Mouse (Mus musculus) liver, postnatal 0 days (tissue): ENCODE measurements at regions not wholly inside any gene's neighbourhood (a gene's known extent, or its start where the extent isn't known, plus 50 kb on each side); places are given as distances from the start of the nearest gene placed in this dataset.

Experiments
- ATAC-seq: fragments of 200-750 bp; cut with Nextera tagmentation; 2 replicates; pipeline ENCODE4 v1.8.0; 2017; ENCODE audit warnings: mild to moderate bottlenecking, moderate library complexity
- DNase-seq: peaks from one replicate; pipeline ENCODE4 v3.0.0-alpha.2; 2016
- H3K27ac ChIP-seq: fragments of 300-500 bp; sonication (generic); 2 replicates; pipeline ENCODE4 v1.5.1; 2014; ENCODE audit warnings: antibody characterized with exemption, moderate library complexity, mild to moderate bottlenecking, low read depth
- H3K27me3 ChIP-seq: fragments of 300-500 bp; sonication (generic); 2 replicates; pipeline ENCODE4 v1.6.1; 2014; ENCODE audit warnings: low read length, control low read depth, mixed read lengths; ENCODE audit not compliant: insufficient read depth
- H3K36me3 ChIP-seq: fragments of 300-500 bp; sonication (generic); replicated peaks from 2 replicates; pipeline ENCODE4 v1.6.1; 2014; ENCODE audit warnings: mild to moderate bottlenecking, control low read depth, low read length, moderate library complexity, mixed read lengths; ENCODE audit not compliant: insufficient read depth
- H3K4me1 ChIP-seq: fragments of 300-500 bp; sonication (generic); 2 replicates; pipeline ENCODE4 v1.6.1; 2014; ENCODE audit warnings: antibody characterized with exemption, mild to moderate bottlenecking, control low read depth; ENCODE audit not compliant: insufficient read depth
- H3K4me2 ChIP-seq: fragments of 300-500 bp; sonication (generic); 2 replicates; pipeline ENCODE4 v1.6.1; 2014; ENCODE audit warnings: low read depth, mild to moderate bottlenecking, low read length, moderate library complexity, mixed read lengths
- H3K4me3 ChIP-seq: fragments of 300-500 bp; sonication (generic); 2 replicates; pipeline ENCODE4 v1.5.1; 2014; ENCODE audit warnings: low read depth, low read length
- H3K9ac ChIP-seq: fragments of 300-500 bp; sonication (generic); replicated peaks from 2 replicates; pipeline ENCODE4 v1.6.1; 2014; ENCODE audit warnings: mild to moderate bottlenecking, moderate library complexity
- H3K9me3 ChIP-seq: fragments of 300-500 bp; sonication (generic); 2 replicates; pipeline ENCODE4 v1.6.1; 2016; ENCODE audit warnings: mild to moderate bottlenecking, control low read depth, low read length, mixed read lengths
- CTCF ChIP-seq: sonication (generic); IDR thresholded peaks from 2 replicates; pipeline ENCODE4 v1.5.1; 2016; ENCODE audit warnings: antibody characterized with exemption, low read depth
- EP300 ChIP-seq: IDR thresholded peaks from 2 replicates; pipeline ENCODE4 v1.6.1; 2016; ENCODE audit warnings: antibody characterized with exemption, low read depth, mild to moderate bottlenecking
- WGBS: fragments of 180-500 bp; shearing (Covaris S2); extraction: QIAGEN DNeasy Blood & Tissue Kit; methylation state at CpG from one replicate; pipeline ENCODE4 v1.1.7; 2014; ENCODE audit not compliant: insufficient replicate concordance; 5-methylcytosine and 5-hydroxymethylcytosine counted together

DNA sequence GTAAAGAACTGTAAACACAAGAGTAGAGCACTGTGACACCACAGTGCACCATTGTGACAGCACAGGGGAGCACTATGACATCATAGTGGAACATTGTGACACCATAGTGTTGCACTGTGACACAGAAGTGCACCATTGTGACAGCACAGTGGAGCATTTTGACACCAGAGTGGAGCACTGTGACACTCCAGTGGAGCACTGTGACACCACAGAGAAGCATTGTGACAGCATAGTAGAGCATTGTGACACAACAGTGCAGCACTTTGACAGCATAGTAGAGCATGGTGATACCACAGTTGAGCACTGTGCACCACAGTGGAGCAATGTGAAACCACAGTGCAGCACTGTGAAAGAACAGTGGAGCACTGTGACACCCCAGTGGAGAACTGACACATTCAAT is 2750.4 kb upstream of the Gm8797 start:
- Histone ChIP-seq H3K27me3 (no peaks in the 10 kb centered on the region), H3K4me1 (no peaks in the 10 kb centered on the region), H3K4me2 (no peak overlapping the region), H3K27ac (no peak overlapping the region), H3K9me3 (0 out of 2 replicates have a peak, but pooled peaks cover 8% of the 10 kb centered on the region), H3K9ac (no peak overlapping the region), H3K36me3 (no peaks in the 10 kb centered on the region), H3K4me3 (no peak overlapping the region)
- TF ChIP-seq EP300 (no peak), CTCF (no peak)
- ATAC-seq, result no peak; the same call in 1 of the 2 replicates
- DNase-seq, result peak; percentile 5

DNA sequence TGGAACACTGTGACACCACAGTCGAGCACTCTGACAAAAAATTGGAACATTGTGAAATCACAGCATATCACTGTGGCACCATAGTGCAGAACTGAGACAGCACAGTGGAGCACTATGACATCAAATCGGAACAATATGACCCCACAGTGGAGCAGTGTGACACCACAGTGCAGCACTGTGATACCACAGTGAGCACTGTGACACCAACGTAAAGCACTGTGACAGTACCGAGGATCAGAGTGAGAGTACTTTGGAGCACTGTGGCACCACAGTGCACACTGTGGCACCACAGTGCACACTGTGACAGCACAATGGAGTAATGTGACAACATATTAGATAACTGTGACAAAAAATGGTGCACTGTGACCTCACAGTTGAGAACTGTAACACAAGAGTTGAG is 2749.4 kb upstream of the Gm8797 start:
- no peaks in the 10 kb centered on the region for H3K27me3 ChIP-seq
- 58% methylated on average over 4 of the region's 4 CpGs for WGBS
- H3K9me3 ChIP-seq, result 0 out of 2 replicates have a peak, but pooled peaks cover 8% of the 10 kb centered on the region
- ATAC-seq, result 0 out of 2 replicates have a peak, but pooled peaks have one; percentile 18
- H3K9ac ChIP-seq, result no peak overlapping the region
- H3K4me1 ChIP-seq, result no peaks in the 10 kb centered on the region
- TF ChIP-seq CTCF (no peak), EP300 (no peak)
- peak; percentile 6 for DNase-seq
- no peak overlapping the region for H3K4me3 ChIP-seq
- H3K4me2 ChIP-seq, result no peak overlapping the region
- no peaks in the 10 kb centered on the region for H3K36me3 ChIP-seq
- H3K27ac ChIP-seq, result no peak overlapping the region

DNA sequence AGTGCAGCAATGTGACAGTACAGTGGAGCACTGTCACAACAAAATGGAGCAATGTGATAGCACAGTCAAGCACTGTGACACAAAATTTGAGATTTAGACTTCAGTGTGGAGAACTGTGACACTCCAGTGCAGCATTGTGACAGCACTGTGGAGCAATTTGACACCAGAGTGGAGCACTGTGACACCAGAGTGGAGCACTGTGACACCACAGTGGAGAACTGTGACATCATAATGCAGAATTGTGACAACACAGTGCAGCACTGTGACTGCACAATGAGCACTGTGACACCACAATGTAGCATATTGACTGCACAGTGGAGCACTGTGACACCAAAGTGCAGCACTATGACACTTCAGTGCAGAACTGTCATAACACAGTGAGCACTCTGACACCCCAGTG is 2749.0 kb upstream of the Gm8797 start:
- ATAC-seq (no peak), DNase-seq (peak; percentile 7)
- Histone ChIP-seq H3K36me3 (no peaks in the 10 kb centered on the region), H3K9me3 (0 out of 2 replicates have a peak, but pooled peaks cover 8% of the 10 kb centered on the region), H3K4me3 (no peak overlapping the region), H3K27me3 (no peaks in the 10 kb centered on the region), H3K4me1 (no peaks in the 10 kb centered on the region), H3K4me2 (no peak overlapping the region), H3K9ac (no peak overlapping the region), H3K27ac (no peak overlapping the region)
- TF ChIP-seq CTCF, result no peak
- TF ChIP-seq EP300, result no peak

DNA sequence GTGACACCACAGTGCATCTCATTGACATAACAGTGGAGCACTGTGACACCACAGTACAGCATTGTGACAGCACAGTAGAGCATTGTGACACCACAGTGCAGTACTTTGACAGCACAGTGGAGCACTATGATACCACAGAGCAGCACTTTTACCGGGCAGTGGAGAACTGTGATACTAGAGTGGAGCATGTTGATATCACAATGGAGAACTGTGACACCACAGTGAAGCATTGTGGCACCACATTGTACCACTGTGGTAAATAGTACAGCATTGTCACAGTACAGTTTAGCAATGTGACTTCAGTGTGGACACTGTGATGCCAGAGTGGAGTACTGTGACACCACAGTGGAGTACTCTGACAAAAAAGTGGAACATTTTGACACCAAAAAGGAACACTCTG is 2747.2 kb upstream of the Gm8797 start:
- 86% methylated on average over 1 of the region's 1 CpGs for WGBS
- no peaks in the 10 kb centered on the region for H3K27me3 ChIP-seq
- ATAC-seq, result no peak
- TF ChIP-seq CTCF (no peak), EP300 (no peak)
- no peak overlapping the region for H3K9ac ChIP-seq
- peak; percentile 4 for DNase-seq
- no peaks in the 10 kb centered on the region for H3K4me1 ChIP-seq
- H3K4me2 ChIP-seq, result no peak overlapping the region
- no peaks in the 10 kb centered on the region for H3K36me3 ChIP-seq
- peaks cover 8% of the 10 kb centered on the region; the same call in 1 of the 2 replicates for H3K9me3 ChIP-seq
- no peak overlapping the region for H3K27ac ChIP-seq
- H3K4me3 ChIP-seq, result no peak overlapping the region

DNA sequence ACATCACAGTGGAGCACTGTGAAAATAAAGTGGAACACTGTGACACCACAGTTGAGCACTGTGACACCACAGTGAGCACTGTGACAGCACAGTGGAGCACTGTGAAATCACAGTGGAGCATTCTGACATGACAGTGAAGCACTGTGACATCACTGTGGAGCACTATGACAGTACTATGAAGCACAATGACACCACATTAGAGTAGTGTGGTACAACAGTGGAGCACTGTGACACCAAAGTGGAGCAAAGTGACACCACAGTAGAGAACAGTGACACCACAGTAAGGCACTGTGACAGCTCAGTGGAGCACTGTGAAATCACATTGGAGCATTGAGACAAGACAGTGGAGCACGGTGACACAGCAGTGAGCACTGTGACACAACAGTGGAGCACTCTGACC is 2739.5 kb upstream of the Gm8797 start:
- no peak overlapping the region for H3K9ac ChIP-seq
- no peak overlapping the region for H3K4me3 ChIP-seq
- H3K27me3 ChIP-seq, result no peaks in the 10 kb centered on the region
- DNase-seq (peak; percentile 4), ATAC-seq (no peak)
- H3K36me3 ChIP-seq, result no peaks in the 10 kb centered on the region
- H3K4me1 ChIP-seq, result no peaks in the 10 kb centered on the region
- H3K27ac ChIP-seq, result no peak overlapping the region
- TF ChIP-seq CTCF, result no peak
- no peak for TF ChIP-seq EP300
- peaks cover 11% of the 10 kb centered on the region for H3K9me3 ChIP-seq
- H3K4me2 ChIP-seq, result no peak overlapping the region
- 52% methylated on average over 1 of the region's 1 CpGs for WGBS

DNA sequence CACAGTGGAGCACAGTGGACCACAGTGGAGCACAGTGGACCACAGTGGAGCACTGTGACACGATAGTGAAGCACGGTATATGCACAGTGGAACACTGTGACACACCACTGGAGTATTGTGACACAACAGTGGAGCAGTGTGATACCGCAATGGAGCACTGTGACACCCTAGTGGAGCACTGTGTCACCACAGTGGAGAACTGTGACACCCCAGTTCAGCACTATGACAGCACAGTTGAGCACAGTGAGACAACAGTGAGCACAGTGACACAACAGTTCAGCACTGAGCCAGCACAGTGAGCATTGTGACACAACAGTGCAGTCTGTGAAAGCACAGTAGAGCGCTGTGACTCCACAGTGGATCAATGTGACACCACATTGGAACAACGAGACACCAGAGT is 2737.7 kb upstream of the Gm8797 start:
- H3K4me2 ChIP-seq, result no peak overlapping the region
- 65% methylated on average over 5 of the region's 5 CpGs for WGBS
- no peak for TF ChIP-seq CTCF
- no peak for TF ChIP-seq EP300
- no peak overlapping the region for H3K9ac ChIP-seq
- no peak overlapping the region for H3K4me3 ChIP-seq
- ATAC-seq, result no peak
- DNase-seq, result no peak
- H3K27ac ChIP-seq, result no peak overlapping the region
- no peaks in the 10 kb centered on the region for H3K36me3 ChIP-seq
- H3K27me3 ChIP-seq, result no peaks in the 10 kb centered on the region
- no peaks in the 10 kb centered on the region for H3K4me1 ChIP-seq
- H3K9me3 ChIP-seq, result peaks cover 11% of the 10 kb centered on the region

DNA sequence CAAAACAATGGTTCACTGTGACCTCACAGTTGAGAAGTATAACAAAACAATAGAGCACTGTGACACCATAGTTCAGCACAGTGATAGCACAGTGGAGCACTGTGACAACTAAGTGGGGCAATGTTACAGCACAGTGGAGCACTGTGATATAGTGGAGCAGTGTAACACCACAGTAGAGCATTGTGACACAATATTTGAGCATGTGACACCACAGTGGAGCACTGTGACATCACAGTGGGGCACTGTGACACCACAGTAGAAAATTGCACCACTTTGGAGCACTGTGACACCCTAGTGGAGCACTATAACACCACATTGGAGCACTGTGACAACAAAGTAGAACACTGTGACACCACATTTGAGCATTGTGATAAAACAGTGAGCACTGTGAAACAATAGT is 2735.6 kb upstream of the Gm8797 start:
- peaks cover 11% of the 10 kb centered on the region; the same call in 1 of the 2 replicates for H3K9me3 ChIP-seq
- H3K27me3 ChIP-seq, result no peaks in the 10 kb centered on the region
- ATAC-seq, result no peak
- no peak overlapping the region for H3K4me3 ChIP-seq
- no peaks in the 10 kb centered on the region for H3K4me1 ChIP-seq
- no peak overlapping the region for H3K4me2 ChIP-seq
- no peak for TF ChIP-seq CTCF
- no peak for TF ChIP-seq EP300
- no peak overlapping the region for H3K27ac ChIP-seq
- H3K9ac ChIP-seq, result no peak overlapping the region
- H3K36me3 ChIP-seq, result no peaks in the 10 kb centered on the region
- peak; percentile 7 for DNase-seq
